Mouse (Mus musculus) C2C12 (cell line): ENCODE measurements around the gene Fkbp1a. TPM values are rescaled to one million over a fixed set of nuclear protein-coding genes. Genes with fewer than 3 reads are reported as not detected.

Source experiments
- H3K27me3 ChIP-seq: one replicate; pipeline ENCODE4 v1.6.1; 2011; ENCODE audit not compliant: control insufficient read depth, insufficient read depth, insufficient read length
- H3K36me3 ChIP-seq: one replicate; pipeline ENCODE4 v1.6.1; 2011; ENCODE audit not compliant: control insufficient read depth, insufficient read depth
- H3K4me3 ChIP-seq: one replicate; pipeline ENCODE4 v1.5.1; 2011; ENCODE audit warnings: mild to moderate bottlenecking, control low read depth; ENCODE audit not compliant: poor library complexity, insufficient read depth, severe bottlenecking
- H3K79me2 ChIP-seq: one replicate; pipeline ENCODE4 v1.6.1; 2011; ENCODE audit not compliant: control insufficient read depth, insufficient read depth
- H3K79me3 ChIP-seq: one replicate; pipeline ENCODE4 v1.6.1; 2011; ENCODE audit warnings: low read depth, control low read depth
- H3ac ChIP-seq: one replicate; pipeline ENCODE3; 2011; ENCODE audit warnings: low read depth; ENCODE audit not compliant: control insufficient read depth, insufficient read length
- CEBPB ChIP-seq: IDR thresholded peaks from one replicate; pipeline ENCODE4 v1.6.1; 2011; ENCODE audit warnings: low read depth, mild to moderate bottlenecking, control low read depth, moderate library complexity
- CTCF ChIP-seq: IDR thresholded peaks from one replicate; pipeline ENCODE4 v1.5.1; 2011; ENCODE audit not compliant: control insufficient read depth, insufficient read depth, insufficient read length
- FOSL1 ChIP-seq: IDR thresholded peaks from one replicate; pipeline ENCODE4 v1.8.0; 2011; ENCODE audit warnings: mild to moderate bottlenecking, low read length; ENCODE audit not compliant: poor library complexity, insufficient read depth, severe bottlenecking
- MAX ChIP-seq: IDR thresholded peaks from one replicate; pipeline ENCODE4 v1.6.1; 2011; ENCODE audit warnings: mild to moderate bottlenecking, control low read depth
- MYOD1 ChIP-seq: IDR thresholded peaks from one replicate; pipeline ENCODE4 v1.6.1; 2011; ENCODE audit warnings: low read depth; ENCODE audit not compliant: control insufficient read depth, insufficient read length
- MYOG ChIP-seq: IDR thresholded peaks from one replicate; pipeline ENCODE4 v1.6.1; 2011; ENCODE audit not compliant: control insufficient read depth, insufficient read length; ENCODE audit errors: extremely low read depth
- USF1 ChIP-seq: IDR thresholded peaks from one replicate; pipeline ENCODE4 v1.6.1; 2011; ENCODE audit warnings: low read depth, mild to moderate bottlenecking, control low read depth, moderate library complexity
- polyA plus RNA-seq: library from polyadenylated mRNA; unstranded; fragments of >200 nt; fragmentation: generic; extraction: Trizol; gene quantifications from one replicate; pipeline ENCODE4 v1.2.1, GENCODE M21; 2012; ENCODE audit warnings: missing spikeins

Gene Fkbp1a
- polyA plus RNA-seq, 1 experiment: 595 TPM

DNA sequence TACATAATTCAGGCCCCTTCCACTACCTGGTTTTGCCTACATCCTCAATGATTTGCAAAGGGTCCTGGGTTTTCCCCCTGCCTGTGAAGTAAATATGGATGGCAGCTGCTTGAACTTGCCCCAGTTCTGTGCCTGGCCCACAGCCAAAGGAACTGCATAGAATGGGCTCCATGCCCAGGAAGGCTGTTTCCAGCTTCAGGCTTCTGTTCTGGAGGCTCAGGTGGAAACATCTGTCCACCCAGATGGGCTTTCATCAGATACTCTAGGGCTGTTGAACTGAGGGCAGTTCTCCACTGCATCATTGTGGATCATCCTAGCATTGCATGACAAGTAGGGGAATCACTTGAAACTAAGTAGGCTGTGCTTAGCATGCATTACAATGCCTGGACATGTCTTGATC lies 30.1 kb upstream of the Fkbp1a start:
- H3K36me3 ChIP-seq: peaks cover 75% of the 10 kb centered on the region
- H3ac ChIP-seq: no peak overlapping the region
- TF ChIP-seq MYOG (no peak), MYOD1 (no peak), CTCF (no peak), CEBPB (no peak), USF1 (no peak), FOSL1 (no peak), MAX (no peak)
- no peaks in the 10 kb centered on the region for H3K27me3 ChIP-seq
- H3K79me3 ChIP-seq: no peaks in the 10 kb centered on the region
- no peak overlapping the region for H3K4me3 ChIP-seq
- no peaks in the 10 kb centered on the region for H3K79me2 ChIP-seq

DNA sequence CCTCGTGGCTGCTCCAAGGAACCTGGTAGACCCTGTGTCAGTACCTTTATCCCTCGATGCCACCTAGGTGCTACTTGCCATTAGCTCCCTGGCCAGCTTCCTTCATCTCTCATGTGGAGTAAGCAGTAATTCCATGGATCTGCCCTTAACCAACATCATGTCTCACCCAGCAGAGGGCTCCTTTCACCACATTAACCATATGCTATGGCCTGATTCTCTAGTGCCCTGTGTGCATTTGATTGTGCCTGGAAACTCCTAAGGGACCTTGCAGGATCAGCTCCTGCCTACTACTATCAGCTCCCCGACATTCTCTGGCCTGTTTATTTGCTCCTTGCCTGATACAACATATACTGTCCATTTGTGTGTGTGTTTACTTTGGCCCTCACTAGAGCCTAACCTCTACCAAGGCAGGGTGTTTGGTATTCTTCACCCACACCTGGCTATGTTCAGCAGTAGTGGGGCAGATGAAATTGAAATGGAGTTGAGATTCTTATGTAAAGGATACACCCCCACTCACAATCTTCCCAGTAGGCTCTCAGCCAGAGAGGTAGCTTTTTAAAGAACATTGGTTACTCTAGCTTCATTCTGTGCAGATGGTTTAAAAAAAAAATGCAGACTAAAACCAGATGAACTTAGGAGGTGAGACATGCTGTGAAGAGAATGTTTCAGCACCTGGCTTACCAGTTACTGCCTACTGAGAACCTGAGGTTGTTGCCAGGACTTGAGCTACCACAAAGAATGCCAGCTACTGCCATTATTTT lies 28.6 kb upstream of the Fkbp1a start:
- no peaks in the 10 kb centered on the region for H3K79me2 ChIP-seq
- H3K4me3 ChIP-seq: no peak overlapping the region
- H3K79me3 ChIP-seq: no peaks in the 10 kb centered on the region
- peaks cover 65% of the 10 kb centered on the region for H3K36me3 ChIP-seq
- no peak for TF ChIP-seq CEBPB
- TF ChIP-seq MYOD1: no peak
- no peak for TF ChIP-seq MYOG
- TF ChIP-seq FOSL1: no peak
- no peak for TF ChIP-seq MAX
- no peak for TF ChIP-seq CTCF
- TF ChIP-seq USF1: no peak
- H3K27me3 ChIP-seq: no peaks in the 10 kb centered on the region
- no peak overlapping the region for H3ac ChIP-seq

GRCm38 (mm10) chr2:151519000-151519399 lies 23.3 kb upstream of the Fkbp1a start:
- no peaks in the 10 kb centered on the region for H3K79me2 ChIP-seq
- TF ChIP-seq CEBPB: no peak
- TF ChIP-seq FOSL1: no peak
- no peak for TF ChIP-seq CTCF
- no peak for TF ChIP-seq MYOD1
- TF ChIP-seq MYOG: no peak
- no peak for TF ChIP-seq USF1
- TF ChIP-seq MAX: no peak
- H3K36me3 ChIP-seq: peaks cover 29% of the 10 kb centered on the region
- H3ac ChIP-seq: no peak overlapping the region
- H3K27me3 ChIP-seq: no peaks in the 10 kb centered on the region
- H3K4me3 ChIP-seq: no peak overlapping the region
- no peaks in the 10 kb centered on the region for H3K79me3 ChIP-seq

GRCm38 (mm10) chr2:151524324-151525041 lies 17.8 kb upstream of the Fkbp1a start:
- no peaks in the 10 kb centered on the region for H3K79me3 ChIP-seq
- H3K79me2 ChIP-seq: no peaks in the 10 kb centered on the region
- no peak overlapping the region for H3K4me3 ChIP-seq
- H3K27me3 ChIP-seq: no peaks in the 10 kb centered on the region
- TF ChIP-seq CEBPB (no peak), USF1 (no peak)
- peaks cover under 1% of the 10 kb centered on the region for H3K36me3 ChIP-seq
- no peak overlapping the region for H3ac ChIP-seq

- Histone ChIP-seq H3K36me3 (no peaks in the 10 kb centered on the region), H3K79me2 (no peaks in the 10 kb centered on the region), H3K79me3 (no peaks in the 10 kb centered on the region), H3K4me3 (no peak overlapping the region), H3K27me3 (no peaks in the 10 kb centered on the region), H3ac (no peak overlapping the region)
- TF ChIP-seq CEBPB (no peak), FOSL1 (no peak), MYOD1 (no peak), USF1 (no peak), MAX (no peak)
These were observed 16.8 kb upstream of the Fkbp1a start for GRCm38 (mm10) chr2:151525520-151525919.

- Histone ChIP-seq H3K79me2 (no peaks in the 10 kb centered on the region), H3K4me3 (no peak overlapping the region), H3ac (no peak overlapping the region), H3K79me3 (no peaks in the 10 kb centered on the region), H3K27me3 (no peaks in the 10 kb centered on the region), H3K36me3 (no peaks in the 10 kb centered on the region)
- TF ChIP-seq CEBPB: no peak
These were observed 14.2 kb upstream of the Fkbp1a start for GRCm38 (mm10) chr2:151528066-151528465.
